Mouse (Mus musculus) ES-Bruce4 (cell line): ENCODE data around the gene Fryl.

Source experiments
- CTCF ChIP-seq: IDR thresholded peaks from one replicate; pipeline ENCODE4 v1.8.1; 2011; ENCODE audit warnings: low read depth, low read length
- EP300 ChIP-seq: IDR thresholded peaks from 2 replicates; pipeline ENCODE4 v1.6.1; 2011; ENCODE audit warnings: low read depth, low read length; ENCODE audit not compliant: insufficient read depth
- POLR2A ChIP-seq: IDR thresholded peaks from one replicate; pipeline ENCODE4 v1.8.1; 2011; ENCODE audit warnings: low read length; ENCODE audit not compliant: insufficient read depth

DNA sequence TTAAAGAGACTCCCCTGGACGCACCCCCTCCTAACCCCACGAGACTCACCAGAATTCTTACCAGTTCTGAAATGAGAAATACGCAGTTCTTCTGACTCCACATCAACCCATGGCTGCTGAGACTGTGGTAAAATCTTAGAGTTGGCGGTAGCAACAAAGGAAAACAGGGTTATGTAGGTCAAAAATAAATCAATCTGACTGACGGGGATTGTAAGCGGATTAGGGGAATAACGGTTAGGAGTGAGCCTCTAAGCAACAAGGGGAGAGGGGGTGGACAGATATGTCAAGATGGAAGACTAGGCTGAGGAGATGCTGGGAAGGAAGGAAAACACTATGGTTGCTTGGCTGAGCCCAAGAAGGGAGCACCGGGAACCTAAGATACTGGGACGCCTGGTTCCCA, 44.0 kb downstream of the Fryl start:
- no peak for TF ChIP-seq CTCF
- no peak for TF ChIP-seq EP300
- TF ChIP-seq POLR2A: no peak
